Mouse (Mus musculus) stomach, postnatal 0 days (tissue): Measurements from ENCODE around the gene Havcr1. TPM values are rescaled to one million over a fixed set of nuclear protein-coding genes. Genes with fewer than 3 reads are reported as not detected.

Experiments used
- ATAC-seq: fragments of 200-750 bp; cut with Nextera tagmentation; 2 replicates; pipeline ENCODE4 v1.8.0; 2017; ENCODE audit not compliant: low FRiP score, low TSS enrichment
- DNase-seq: peaks from one replicate; pipeline ENCODE4 v3.0.0-alpha.2; 2016; ENCODE audit warnings: low spot score
- H3K27ac ChIP-seq: fragments of 300-500 bp; sonication (generic); replicated peaks from 2 replicates; pipeline ENCODE4 v1.5.1; 2014; ENCODE audit warnings: mild to moderate bottlenecking, control low read depth
- H3K27me3 ChIP-seq: fragments of 300-500 bp; sonication (generic); 2 replicates; pipeline ENCODE4 v1.6.1; 2014; ENCODE audit warnings: low read length; ENCODE audit not compliant: control insufficient read depth, insufficient read depth
- H3K36me3 ChIP-seq: fragments of 300-500 bp; sonication (generic); 2 replicates; pipeline ENCODE4 v1.6.1; 2014; ENCODE audit warnings: low read length, mixed read lengths; ENCODE audit not compliant: control insufficient read depth, insufficient read depth
- H3K4me1 ChIP-seq: fragments of 300-500 bp; sonication (generic); replicated peaks from 2 replicates; pipeline ENCODE4 v1.6.1; 2014; ENCODE audit warnings: antibody characterized with exemption; ENCODE audit not compliant: control insufficient read depth, insufficient read depth
- H3K4me2 ChIP-seq: fragments of 300-500 bp; sonication (generic); replicated peaks from 2 replicates; pipeline ENCODE4 v1.6.1; 2014; ENCODE audit warnings: low read depth, mild to moderate bottlenecking, control low read depth, moderate library complexity
- H3K4me3 ChIP-seq: fragments of 300-500 bp; sonication (generic); 2 replicates; pipeline ENCODE4 v1.5.1; 2014; ENCODE audit warnings: low read depth, low read length, control low read depth
- H3K9ac ChIP-seq: fragments of 300-500 bp; sonication (generic); 2 replicates; pipeline ENCODE4 v1.6.1; 2014; ENCODE audit warnings: mild to moderate bottlenecking, low read length, control low read depth, mixed read lengths
- H3K9me3 ChIP-seq: fragments of 300-500 bp; sonication (generic); 2 replicates; pipeline ENCODE4 v1.6.1; 2016; ENCODE audit warnings: low read length; ENCODE audit not compliant: control insufficient read depth
- CTCF ChIP-seq: IDR thresholded peaks from 2 replicates; pipeline ENCODE4 v1.5.1; 2016; ENCODE audit warnings: antibody characterized with exemption, low read depth, mild to moderate bottlenecking, moderate library complexity
- EP300 ChIP-seq: optimal IDR thresholded peaks from 2 replicates; pipeline ENCODE3; 2016; ENCODE audit warnings: antibody characterized with exemption
- WGBS: fragments of 180-500 bp; shearing (Covaris S2); extraction: QIAGEN DNeasy Blood & Tissue Kit; methylation state at CpG from one replicate; pipeline ENCODE4 v1.1.7; 2014; 5-methylcytosine and 5-hydroxymethylcytosine counted together
- polyA plus RNA-seq: library from polyadenylated mRNA; unstranded; fragments of >200 nt; fragmentation: Nextera tagmentation; extraction: Ambion mirVana; gene quantifications from 2 replicates; pipeline ENCODE4 v1.2.1, GENCODE M21; 2015

The Havcr1 gene
- polyA plus RNA-seq, 1 experiment from 2014 or later = not detected

GRCm38 (mm10) chr11:46706664-46707356 is 28.1 kb upstream of the Havcr1 start, which contains the start of gene Timd2:
Timd2 (minus strand) TSS chr11:46707061.
- Histone ChIP-seq H3K4me3 (no peak within 1 kb of the TSS), H3K27me3 (no peaks in the 10 kb centered on the region), H3K9ac (no peak within 1 kb of the TSS), H3K4me1 (no peaks in the 10 kb centered on the region), H3K27ac (no peak within 1 kb of the TSS), H3K36me3 (no peaks in the 10 kb centered on the region), H3K4me2 (no peak within 1 kb of the TSS), H3K9me3 (no peaks in the 10 kb centered on the region)
- DNase-seq (peak; percentile 1), ATAC-seq (no peak)
- WGBS = 68% methylated on average over 6 of the region's 6 CpGs
- no peak for TF ChIP-seq CTCF
- TF ChIP-seq EP300 = no peak

GRCm38 (mm10) chr11:46731541-46732070 is 3.3 kb upstream of the Havcr1 start:
- WGBS = 81% methylated on average over 11 of the region's 11 CpGs
- H3K9ac ChIP-seq = no peak overlapping the region
- DNase-seq = no peak

GRCm38 (mm10) chr11:46733242-46733789 is 1.6 kb upstream of the Havcr1 start:
- WGBS = 50% methylated on average over 6 of the region's 6 CpGs

More at GRCm38 (mm10) chr11:46731541-46732070, 3.3 kb upstream of the Havcr1 start:
- H3K27ac ChIP-seq = no peak overlapping the region
- no peak overlapping the region for H3K4me3 ChIP-seq
- ATAC-seq = no peak
- H3K9me3 ChIP-seq = no peaks in the 10 kb centered on the region
- TF ChIP-seq CTCF (no peak), EP300 (no peak)
- H3K27me3 ChIP-seq = no peaks in the 10 kb centered on the region
- no peak overlapping the region for H3K4me2 ChIP-seq
- no peaks in the 10 kb centered on the region for H3K36me3 ChIP-seq
- H3K4me1 ChIP-seq = no peaks in the 10 kb centered on the region

DNA sequence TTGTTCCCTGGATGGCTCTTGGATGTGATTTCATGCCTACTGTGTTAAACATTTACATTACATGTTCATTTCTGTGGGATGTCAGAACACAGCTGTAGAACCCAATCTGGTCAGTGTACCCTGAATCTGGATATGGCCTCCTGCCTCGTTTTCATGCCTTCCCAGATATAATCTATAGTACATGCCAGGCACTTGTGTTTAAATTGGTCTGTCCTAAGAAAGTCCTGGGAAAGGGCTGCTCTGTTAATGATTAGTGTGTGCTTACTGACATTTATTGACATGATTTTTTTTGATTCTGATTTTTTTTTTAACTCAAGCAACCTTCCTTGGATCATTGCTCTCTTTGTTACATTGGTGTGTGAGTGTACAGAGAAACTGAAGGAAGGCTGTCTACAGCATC is 263 bp upstream of the Havcr1 start:
- no peaks in the 10 kb centered on the region for H3K4me1 ChIP-seq
- no peaks in the 10 kb centered on the region for H3K9me3 ChIP-seq
- H3K9ac ChIP-seq = no peak overlapping the region
- no peak overlapping the region for H3K27ac ChIP-seq
- ATAC-seq = no peak
- H3K4me3 ChIP-seq = no peak overlapping the region
- DNase-seq = no peak
- no peak for TF ChIP-seq EP300
- no peak for TF ChIP-seq CTCF
- H3K27me3 ChIP-seq = no peaks in the 10 kb centered on the region
- H3K36me3 ChIP-seq = no peaks in the 10 kb centered on the region
- H3K4me2 ChIP-seq = no peak overlapping the region
- WGBS = 25% methylated on average over 1 of the region's 1 CpGs

More at GRCm38 (mm10) chr11:46733242-46733789, 1.6 kb upstream of the Havcr1 start:
- Histone ChIP-seq H3K9ac (no peak overlapping the region), H3K27me3 (no peaks in the 10 kb centered on the region), H3K36me3 (no peaks in the 10 kb centered on the region), H3K27ac (no peak overlapping the region), H3K4me3 (no peak overlapping the region), H3K4me1 (no peaks in the 10 kb centered on the region), H3K4me2 (no peak overlapping the region), H3K9me3 (no peaks in the 10 kb centered on the region)
- ATAC-seq (no peak), DNase-seq (no peak)
- no peak for TF ChIP-seq EP300
- TF ChIP-seq CTCF = peak; percentile 62

- H3K27me3 ChIP-seq = no peaks in the 10 kb centered on the region
- H3K9me3 ChIP-seq = no peaks in the 10 kb centered on the region
- TF ChIP-seq EP300 (no peak), CTCF (no peak)
- no peaks in the 10 kb centered on the region for H3K36me3 ChIP-seq
- DNase-seq (no peak), ATAC-seq (no peak)
- no peak overlapping the region for H3K27ac ChIP-seq
- no peak overlapping the region for H3K4me3 ChIP-seq
- 50% methylated on average over 4 of the region's 4 CpGs for WGBS
- H3K4me2 ChIP-seq = no peak overlapping the region
- H3K9ac ChIP-seq = no peak overlapping the region
- no peaks in the 10 kb centered on the region for H3K4me1 ChIP-seq
Measured at GRCm38 (mm10) chr11:46739501-46739900, 4.6 kb downstream of the Havcr1 start.

DNA sequence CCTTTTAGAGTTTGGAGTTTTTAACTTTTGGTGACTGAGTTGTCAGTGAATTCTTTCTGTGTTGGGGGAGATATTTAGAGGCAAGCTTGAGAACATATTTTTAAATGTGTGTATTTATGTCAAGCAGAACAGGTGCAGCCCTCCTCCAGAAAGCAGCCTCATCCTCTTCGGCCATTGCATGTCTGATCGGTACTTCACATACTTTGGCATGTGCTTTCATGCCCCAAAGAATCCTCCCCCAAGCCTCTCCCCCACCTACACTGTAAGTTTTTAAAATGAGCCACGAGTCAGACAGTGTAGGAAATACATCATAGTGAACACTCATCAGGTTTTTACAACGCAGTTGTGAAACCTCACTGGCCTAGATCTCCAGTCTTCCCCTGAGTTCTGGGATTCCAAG is 6.0 kb downstream of the Havcr1 start:
- Histone ChIP-seq H3K9me3 (no peaks in the 10 kb centered on the region), H3K4me2 (no peak overlapping the region), H3K4me3 (no peak overlapping the region)

More for the DNA sequence above, 6.0 kb downstream of the Havcr1 start:
- ATAC-seq (no peak), DNase-seq (no peak)
- no peaks in the 10 kb centered on the region for H3K27me3 ChIP-seq
- no peaks in the 10 kb centered on the region for H3K36me3 ChIP-seq
- TF ChIP-seq EP300 (no peak), CTCF (no peak)
- no peak overlapping the region for H3K27ac ChIP-seq
- no peaks in the 10 kb centered on the region for H3K4me1 ChIP-seq
- H3K9ac ChIP-seq = no peak overlapping the region
- WGBS = 70% methylated on average over 4 of the region's 4 CpGs
